Mouse (Mus musculus): Measurements from ENCODE around the gene Pgm2. TPM values are rescaled to one million over a fixed set of nuclear protein-coding genes. Genes with fewer than 3 reads are reported as not detected.

Pgm2 gene
- polyA plus RNA-seq, 1 experiment: 13.0 TPM

DNA sequence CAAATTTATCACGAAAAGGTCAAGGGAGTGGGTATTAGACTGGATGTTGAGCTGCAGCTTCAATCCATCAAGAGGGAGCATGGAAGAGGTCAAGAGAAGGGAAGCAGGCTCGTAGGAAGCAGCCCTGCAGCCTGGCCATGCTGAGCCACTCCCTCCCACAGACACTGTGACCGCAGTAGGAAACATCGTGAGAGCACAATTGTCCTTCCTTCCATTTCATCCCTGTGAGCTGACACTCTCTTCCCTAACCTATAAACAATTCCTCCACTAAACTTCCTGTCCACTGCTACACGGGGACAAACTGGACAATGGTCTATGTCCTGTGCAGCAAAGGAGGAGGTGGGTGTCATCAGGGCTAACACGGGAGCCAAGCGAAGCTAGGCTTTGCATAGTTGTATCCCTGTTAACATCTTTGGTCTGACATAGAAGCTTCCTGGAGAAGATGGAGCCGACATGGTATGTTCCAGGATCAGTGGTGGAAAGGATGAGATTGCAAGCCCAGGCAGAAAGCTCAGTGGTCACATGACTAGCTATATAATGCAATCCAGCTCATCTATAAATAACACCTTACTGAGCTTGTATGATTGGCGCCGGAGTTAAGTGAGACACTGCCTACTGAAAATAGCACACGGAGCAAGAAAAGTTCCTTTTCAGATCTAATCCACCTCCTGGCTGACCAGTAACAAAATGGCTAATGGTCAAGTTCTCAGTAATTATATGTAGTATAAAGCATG lies 29.0 kb upstream of the Pgm2 start:
- no peaks in the 10 kb centered on the region for H3K36me3 ChIP-seq (ENCODE audit: control insufficient read depth, insufficient read depth)
- no peak for TF ChIP-seq REST (IDR thresholded peaks at IDR 0.05; ENCODE audit: insufficient read depth, insufficient read length)
- no peak for TF ChIP-seq SRF (IDR thresholded peaks at IDR 0.05; ENCODE audit: control insufficient read depth, insufficient read length, low read depth)
- no peak for TF ChIP-seq TCF3 (IDR thresholded peaks at IDR 0.05; ENCODE audit: insufficient read length, low read depth)
- TF ChIP-seq MAX (IDR thresholded peaks at IDR 0.05; ENCODE audit: low read depth): no peak
- TF ChIP-seq CEBPB (IDR thresholded peaks at IDR 0.05; ENCODE audit: insufficient read depth, poor library complexity, severe bottlenecking): no peak
- no peak for TF ChIP-seq MYOD1 (IDR thresholded peaks at IDR 0.05; ENCODE audit: control insufficient read depth in 1 of 3, insufficient read length in 2 of 3, low read depth in 2 of 3)
- TF ChIP-seq MYOG (IDR thresholded peaks at IDR 0.05; ENCODE audit: control insufficient read depth in 1 of 3, insufficient read depth in 1 of 3, insufficient read length in 2 of 3, low read depth in 2 of 3): no peak
- TF ChIP-seq TCF12 (IDR thresholded peaks at IDR 0.05; ENCODE audit: insufficient read depth, poor library complexity, severe bottlenecking): no peak
- no peak for TF ChIP-seq USF1 (IDR thresholded peaks at IDR 0.05; ENCODE audit: low read depth)
- TF ChIP-seq E2F4 (IDR thresholded peaks at IDR 0.05; ENCODE audit: insufficient read depth): no peak
- no peak for TF ChIP-seq POLR2AphosphoS2 (IDR thresholded peaks at IDR 0.05; ENCODE audit: insufficient read length, low read depth)
- TF ChIP-seq POLR2A (IDR thresholded peaks at IDR 0.05; ENCODE audit: insufficient read length, low read depth): no peak
- no peaks in the 10 kb centered on the region for H3K79me2 ChIP-seq (ENCODE audit: control insufficient read depth, insufficient read depth)
- H3ac ChIP-seq (ENCODE audit: control insufficient read depth, insufficient read length): no peak overlapping the region
- no peak overlapping the region for H3K4me3 ChIP-seq
- H3K27me3 ChIP-seq (ENCODE audit: control insufficient read depth, insufficient read depth, insufficient read length): no peaks in the 10 kb centered on the region
- H3K4me2 ChIP-seq (ENCODE audit: low read depth): no peak overlapping the region

DNA sequence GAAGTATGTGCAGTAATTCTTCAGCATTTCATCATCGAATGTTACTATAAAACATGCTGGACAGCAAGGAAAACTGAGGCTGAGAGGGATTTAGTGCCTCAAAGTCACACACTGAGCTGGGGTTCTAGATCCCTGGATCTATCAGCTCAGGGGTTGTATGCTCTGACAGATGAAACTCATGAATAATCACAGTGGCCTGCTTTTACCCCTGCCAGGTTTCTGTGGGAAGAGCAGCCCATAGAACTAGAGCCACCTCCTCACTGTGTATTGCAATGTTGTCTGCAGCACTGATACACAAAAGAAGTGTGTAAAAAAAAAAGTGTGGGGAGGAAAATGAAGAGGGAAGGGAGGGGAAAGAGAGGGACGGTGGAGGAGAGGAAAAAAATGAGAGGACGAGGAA lies 28.3 kb upstream of the Pgm2 start:
- Histone ChIP-seq H3K36me3 (ENCODE audit: control insufficient read depth, insufficient read depth) (no peaks in the 10 kb centered on the region), H3ac (ENCODE audit: control insufficient read depth, insufficient read length) (no peak overlapping the region), H3K4me2 (ENCODE audit: low read depth) (no peak overlapping the region), H3K27me3 (ENCODE audit: control insufficient read depth, insufficient read depth, insufficient read length) (no peaks in the 10 kb centered on the region), H3K4me3 (no peak overlapping the region), H3K79me2 (ENCODE audit: control insufficient read depth, insufficient read depth) (no peaks in the 10 kb centered on the region)
- TF ChIP-seq TCF12 (IDR thresholded peaks at IDR 0.05; ENCODE audit: insufficient read depth, poor library complexity, severe bottlenecking) (no peak), POLR2A (IDR thresholded peaks at IDR 0.05; ENCODE audit: insufficient read length, low read depth) (no peak), USF1 (IDR thresholded peaks at IDR 0.05; ENCODE audit: low read depth) (no peak), TCF3 (IDR thresholded peaks at IDR 0.05; ENCODE audit: insufficient read length, low read depth) (no peak)

DNA sequence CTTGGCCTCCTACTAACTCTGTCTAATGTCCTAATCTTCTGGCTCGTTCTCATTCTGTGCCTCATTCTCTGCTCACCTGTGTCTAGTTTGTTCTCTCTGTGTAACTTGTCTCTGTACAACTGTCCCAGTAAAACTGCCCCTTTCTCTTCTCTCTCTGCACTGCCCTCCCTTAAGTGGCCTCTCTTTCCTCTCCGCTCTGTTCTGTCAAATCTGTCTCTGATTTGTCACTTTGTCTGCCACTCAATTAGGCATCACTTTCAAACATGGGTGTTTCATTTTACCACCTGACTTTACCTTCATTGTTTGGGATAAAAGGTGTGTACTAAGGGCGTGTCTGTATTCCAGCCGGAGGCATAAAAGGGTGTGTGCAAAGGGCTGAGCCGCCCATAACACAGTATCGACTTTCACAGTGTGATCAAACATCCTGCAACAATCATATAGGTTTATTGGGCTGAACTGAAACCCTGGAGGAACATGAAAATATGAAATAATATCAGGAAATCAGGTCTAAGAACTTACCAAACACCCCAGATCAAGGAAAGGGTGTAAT lies 27.2 kb upstream of the Pgm2 start:
- no peak overlapping the region for H3ac ChIP-seq (ENCODE audit: control insufficient read depth, insufficient read length)
- no peaks in the 10 kb centered on the region for H3K36me3 ChIP-seq (ENCODE audit: control insufficient read depth, insufficient read depth)
- no peak for TF ChIP-seq POLR2AphosphoS2 (IDR thresholded peaks at IDR 0.05; ENCODE audit: insufficient read length, low read depth)
- no peak for TF ChIP-seq E2F4 (IDR thresholded peaks at IDR 0.05; ENCODE audit: insufficient read depth)
- H3K4me3 ChIP-seq: no peak overlapping the region
- H3K27me3 ChIP-seq (ENCODE audit: control insufficient read depth, insufficient read depth, insufficient read length): no peaks in the 10 kb centered on the region
- no peaks in the 10 kb centered on the region for H3K79me2 ChIP-seq (ENCODE audit: control insufficient read depth, insufficient read depth)
- no peak overlapping the region for H3K4me2 ChIP-seq (ENCODE audit: low read depth)

DNA sequence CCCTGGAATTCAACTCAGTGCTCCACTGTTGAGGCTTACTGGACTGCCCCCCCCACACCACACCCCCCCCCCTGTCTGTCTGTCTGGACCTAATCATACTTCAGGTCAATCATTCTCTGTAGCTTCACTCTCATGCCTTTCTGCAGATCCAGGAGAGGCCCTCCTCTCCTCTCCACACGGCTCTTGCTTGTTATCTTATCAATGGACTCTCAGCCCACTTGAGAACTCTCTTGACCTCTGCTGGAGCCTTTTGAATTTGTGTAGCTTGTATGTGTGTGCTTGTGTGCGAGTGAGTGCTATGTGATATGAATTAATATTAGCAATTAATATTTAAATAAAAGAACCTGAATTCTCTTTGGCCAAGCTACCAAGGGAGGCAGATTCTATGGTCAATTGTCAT lies 26.6 kb upstream of the Pgm2 start:
- Histone ChIP-seq H3K27me3 (ENCODE audit: control insufficient read depth, insufficient read depth, insufficient read length) (no peaks in the 10 kb centered on the region), H3K4me3 (no peak overlapping the region), H3K4me2 (ENCODE audit: low read depth) (no peak overlapping the region), H3ac (ENCODE audit: control insufficient read depth, insufficient read length) (no peak overlapping the region), H3K36me3 (ENCODE audit: control insufficient read depth, insufficient read depth) (no peaks in the 10 kb centered on the region), H3K79me2 (ENCODE audit: control insufficient read depth, insufficient read depth) (no peaks in the 10 kb centered on the region)
- TF ChIP-seq TCF3 (IDR thresholded peaks at IDR 0.05; ENCODE audit: insufficient read length, low read depth) (no peak), TCF12 (IDR thresholded peaks at IDR 0.05; ENCODE audit: insufficient read depth, poor library complexity, severe bottlenecking) (no peak), POLR2AphosphoS2 (IDR thresholded peaks at IDR 0.05; ENCODE audit: insufficient read length, low read depth) (no peak), REST (IDR thresholded peaks at IDR 0.05; ENCODE audit: insufficient read depth, insufficient read length) (no peak), SRF (IDR thresholded peaks at IDR 0.05; ENCODE audit: control insufficient read depth, insufficient read length, low read depth) (no peak), MAX (IDR thresholded peaks at IDR 0.05; ENCODE audit: low read depth) (no peak), MYOG (IDR thresholded peaks at IDR 0.05; ENCODE audit: control insufficient read depth in 1 of 3, insufficient read depth in 1 of 3, insufficient read length in 2 of 3, low read depth in 2 of 3) (no peak), POLR2A (IDR thresholded peaks at IDR 0.05; ENCODE audit: insufficient read length, low read depth) (no peak), CEBPB (IDR thresholded peaks at IDR 0.05; ENCODE audit: insufficient read depth, poor library complexity, severe bottlenecking) (no peak), MYOD1 (IDR thresholded peaks at IDR 0.05; ENCODE audit: control insufficient read depth in 1 of 3, insufficient read length in 2 of 3, low read depth in 2 of 3) (no peak), USF1 (IDR thresholded peaks at IDR 0.05; ENCODE audit: low read depth) (no peak), E2F4 (IDR thresholded peaks at IDR 0.05; ENCODE audit: insufficient read depth) (no peak)

DNA sequence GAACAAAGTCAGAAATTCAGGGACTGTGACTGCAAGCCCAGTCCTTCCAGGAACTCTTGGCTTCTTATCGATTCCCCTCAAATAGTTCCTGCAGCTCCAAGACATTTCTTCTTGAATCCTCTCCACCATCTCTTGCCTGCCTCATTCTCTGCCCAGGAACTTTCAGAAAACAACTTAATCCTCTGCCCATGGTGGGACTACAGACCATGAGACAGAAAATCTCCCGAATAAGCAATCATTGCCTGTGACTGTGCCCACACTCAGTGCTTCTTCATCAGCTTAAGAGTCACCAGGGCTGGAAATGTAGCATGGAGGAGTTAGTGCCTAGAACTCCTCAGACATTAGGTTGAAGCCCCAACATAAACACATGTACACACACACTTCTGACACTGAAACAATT lies 25.2 kb upstream of the Pgm2 start:
- no peak for TF ChIP-seq POLR2AphosphoS2 (IDR thresholded peaks at IDR 0.05; ENCODE audit: insufficient read length, low read depth)
- no peak for TF ChIP-seq TCF3 (IDR thresholded peaks at IDR 0.05; ENCODE audit: insufficient read length, low read depth)
- TF ChIP-seq E2F4 (IDR thresholded peaks at IDR 0.05; ENCODE audit: insufficient read depth): no peak
- no peak for TF ChIP-seq SRF (IDR thresholded peaks at IDR 0.05; ENCODE audit: control insufficient read depth, insufficient read length, low read depth)
- TF ChIP-seq USF1 (IDR thresholded peaks at IDR 0.05; ENCODE audit: low read depth): no peak
- H3K4me2 ChIP-seq (ENCODE audit: low read depth): no peak overlapping the region
- H3ac ChIP-seq (ENCODE audit: control insufficient read depth, insufficient read length): no peak overlapping the region
- no peaks in the 10 kb centered on the region for H3K27me3 ChIP-seq (ENCODE audit: control insufficient read depth, insufficient read depth, insufficient read length)
- H3K79me2 ChIP-seq (ENCODE audit: control insufficient read depth, insufficient read depth): no peaks in the 10 kb centered on the region
- no peak overlapping the region for H3K4me3 ChIP-seq
- no peaks in the 10 kb centered on the region for H3K36me3 ChIP-seq (ENCODE audit: control insufficient read depth, insufficient read depth)
